Mouse (Mus musculus): ENCODE measurements around the gene Acap1. TPM values are rescaled to one million over a fixed set of nuclear protein-coding genes. Genes with fewer than 3 reads are reported as not detected.

Acap1 gene
- polyA plus RNA-seq (2016; fragmentation: Nextera tagmentation; extraction: Ambion mirVana): 0.50 and 0.73 TPM in 2 replicates

DNA sequence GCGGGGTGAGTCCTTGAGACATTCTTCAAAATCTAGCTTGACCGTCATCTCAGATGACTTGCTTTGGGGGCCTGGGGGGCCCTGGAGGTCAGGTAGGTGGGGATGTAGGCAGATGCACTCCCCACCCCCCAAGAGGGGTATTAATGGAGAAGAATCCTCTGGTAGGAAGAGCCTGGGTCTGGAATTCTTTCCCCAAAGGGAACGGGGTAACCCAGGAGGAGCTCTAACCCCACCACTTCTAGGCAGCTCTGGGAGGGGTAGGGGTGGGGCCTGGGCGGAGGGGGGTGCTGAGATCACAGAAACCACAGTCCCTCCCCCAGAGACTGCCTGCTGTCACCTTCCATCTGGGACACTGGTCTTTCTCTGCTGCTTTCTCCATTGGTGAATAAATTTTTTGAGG, at the start of gene Acap1:
Acap1 (minus strand) TSS at position 249 of the 400 bp plus-strand sequence.
- ATAC-seq (ENCODE audit: low FRiP score, low read depth): no peak
- no peaks in the 10 kb centered on the region for H3K9me3 ChIP-seq
- H3K4me2 ChIP-seq (replicated peaks): no peak within 1 kb of the TSS
- H3K4me1 ChIP-seq: peaks cover 13% of the 10 kb centered on the region
- H3K36me3 ChIP-seq: no peaks in the 10 kb centered on the region
- no peak within 1 kb of the TSS for H3K27ac ChIP-seq (replicated peaks)
- H3K27me3 ChIP-seq: no peaks in the 10 kb centered on the region
- no peak within 1 kb of the TSS for H3K9ac ChIP-seq (replicated peaks)
- 73% methylated on average over 4 of the region's 4 CpGs for WGBS
- H3K4me3 ChIP-seq: no peak within 1 kb of the TSS

GRCm38 (mm10) chr11:69940962-69941361, 45.6 kb upstream of the Acap1 start:
- Histone ChIP-seq H3K27me3 (peaks cover 48% of the 10 kb centered on the region), H3K27ac (replicated peaks) (no peak overlapping the region), H3K4me1 (peaks cover 8% of the 10 kb centered on the region), H3K36me3 (peaks cover 10% of the 10 kb centered on the region; the same call in 1 of the 2 replicates), H3K9ac (replicated peaks) (no peak overlapping the region; the same call in 1 of the 2 replicates), H3K9me3 (no peaks in the 10 kb centered on the region), H3K4me3 (no peak overlapping the region), H3K4me2 (replicated peaks) (no peak overlapping the region)
- 88% methylated on average over 4 of the region's 4 CpGs for whole genome bisulfite sequencing
- ATAC-seq (ENCODE audit: low FRiP score, low read depth): no peak

GRCm38 (mm10) chr11:69939731-69940130, 44.4 kb upstream of the Acap1 start:
- H3K4me1 ChIP-seq: peaks cover 18% of the 10 kb centered on the region
- no peaks in the 10 kb centered on the region for H3K9me3 ChIP-seq
- H3K27ac ChIP-seq (replicated peaks): no peak overlapping the region
- WGBS: 95% methylated on average over 17 of the region's 17 CpGs
- H3K9ac ChIP-seq (replicated peaks): no peak overlapping the region
- no peak for ATAC-seq (ENCODE audit: low FRiP score, low read depth)
- peaks cover 4% of the 10 kb centered on the region; the same call in 1 of the 2 replicates for H3K36me3 ChIP-seq
- no peak overlapping the region for H3K4me3 ChIP-seq
- no peak overlapping the region for H3K4me2 ChIP-seq (replicated peaks)
- peaks cover 60% of the 10 kb centered on the region for H3K27me3 ChIP-seq

GRCm38 (mm10) chr11:69939181-69939580, 43.8 kb upstream of the Acap1 start:
- Histone ChIP-seq H3K4me2 (replicated peaks) (no peak overlapping the region), H3K4me3 (no peak overlapping the region), H3K27me3 (peaks cover 65% of the 10 kb centered on the region), H3K9me3 (no peaks in the 10 kb centered on the region), H3K4me1 (peaks cover 21% of the 10 kb centered on the region), H3K36me3 (no peaks in the 10 kb centered on the region), H3K9ac (replicated peaks) (no peak overlapping the region), H3K27ac (replicated peaks) (no peak overlapping the region)
- ATAC-seq (ENCODE audit: low FRiP score, low read depth): no peak
- 82% methylated on average over 5 of the region's 5 CpGs for WGBS

DNA sequence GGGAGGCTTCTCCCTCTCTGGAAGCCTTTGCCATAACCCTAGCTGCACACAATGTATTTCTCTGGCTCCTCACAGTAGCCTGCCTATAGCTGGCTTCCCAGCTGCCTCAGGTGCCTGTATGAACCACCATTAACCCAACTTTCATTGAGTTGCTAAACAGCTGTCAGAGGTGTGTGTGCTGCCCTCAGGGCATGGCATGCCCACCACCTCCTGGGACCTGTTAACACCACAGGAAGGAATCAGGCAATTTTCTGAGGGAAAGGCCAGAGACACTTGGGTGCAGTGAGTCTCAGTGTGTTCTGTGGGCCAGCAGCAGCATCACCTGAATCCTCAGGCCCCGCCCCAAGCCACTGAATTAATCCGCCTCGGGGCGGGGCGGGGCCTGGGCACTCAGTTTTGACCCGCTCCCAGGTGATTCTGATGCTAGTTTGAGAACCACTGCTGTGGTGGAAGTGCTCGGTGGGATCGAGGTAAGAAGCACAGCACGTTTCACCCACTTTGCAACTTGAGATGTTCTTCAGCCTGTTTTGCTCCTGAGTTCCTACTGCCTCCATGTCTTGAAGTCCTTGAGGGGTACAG, 43.2 kb upstream of the Acap1 start:
- Histone ChIP-seq H3K9ac (replicated peaks) (no peak overlapping the region), H3K9me3 (no peaks in the 10 kb centered on the region), H3K27me3 (peaks cover 69% of the 10 kb centered on the region), H3K4me3 (no peak overlapping the region), H3K4me2 (replicated peaks) (no peak overlapping the region), H3K36me3 (no peaks in the 10 kb centered on the region), H3K27ac (replicated peaks) (no peak overlapping the region), H3K4me1 (peaks cover 21% of the 10 kb centered on the region)
- 28% methylated on average over 9 of the region's 9 CpGs for WGBS
- ATAC-seq (ENCODE audit: low FRiP score, low read depth): no peak

DNA sequence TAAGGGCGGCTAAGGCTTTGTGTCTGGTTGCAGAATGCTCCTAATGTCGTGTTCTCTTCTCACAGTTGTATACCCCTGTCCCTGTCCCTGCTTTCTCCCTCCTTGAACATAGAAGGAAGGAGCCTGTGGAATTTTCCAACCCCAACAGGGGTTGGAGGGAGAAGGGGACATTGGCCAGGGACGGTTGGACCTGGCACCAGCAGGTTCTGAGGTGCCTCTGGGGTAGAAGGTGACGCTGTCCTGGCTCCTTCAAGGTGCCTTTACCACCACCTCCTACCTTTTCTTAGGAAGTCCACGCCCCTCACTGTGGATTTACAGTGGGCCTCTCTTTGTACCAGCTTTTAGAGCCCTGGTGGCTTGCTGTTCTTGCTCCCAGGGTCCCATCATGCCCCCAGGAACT, 42.5 kb upstream of the Acap1 start:
- no peak overlapping the region for H3K4me3 ChIP-seq
- ATAC-seq (ENCODE audit: low FRiP score, low read depth): no peak
- H3K27ac ChIP-seq (replicated peaks): no peak overlapping the region
- peaks cover 21% of the 10 kb centered on the region for H3K4me1 ChIP-seq
- no peaks in the 10 kb centered on the region for H3K9me3 ChIP-seq
- WGBS: 67% methylated on average over 5 of the region's 5 CpGs
- no peaks in the 10 kb centered on the region for H3K36me3 ChIP-seq
- peaks cover 69% of the 10 kb centered on the region for H3K27me3 ChIP-seq
- no peak overlapping the region for H3K4me2 ChIP-seq (replicated peaks)
- H3K9ac ChIP-seq (replicated peaks): 0 out of 2 replicates have a peak overlapping the region, but pooled peaks have one; percentile 11

DNA sequence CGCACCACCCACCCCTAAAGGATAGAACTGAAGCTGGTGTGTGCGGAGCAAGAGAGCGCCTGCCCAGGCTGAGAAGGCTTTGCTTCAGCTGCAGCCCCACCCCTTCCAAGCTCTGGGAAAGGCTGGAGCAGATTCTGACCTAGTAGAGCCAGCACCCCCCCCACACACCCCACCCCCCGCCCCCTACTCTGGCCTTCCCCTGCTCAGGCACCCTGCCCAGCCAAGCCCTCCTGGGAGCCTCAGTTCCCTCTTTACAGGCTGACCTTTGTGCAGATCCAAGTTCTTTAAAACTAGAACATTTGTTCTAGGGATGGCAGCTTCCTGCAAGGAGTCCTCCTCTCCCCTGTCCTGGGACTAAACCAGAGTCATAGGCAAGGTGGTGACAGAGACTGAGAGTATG, 42.0 kb upstream of the Acap1 start:
- Histone ChIP-seq H3K4me1 (peaks cover 21% of the 10 kb centered on the region), H3K36me3 (no peaks in the 10 kb centered on the region), H3K9ac (replicated peaks) (no peak overlapping the region), H3K27ac (replicated peaks) (no peak overlapping the region), H3K4me2 (replicated peaks) (no peak overlapping the region), H3K27me3 (peaks cover 71% of the 10 kb centered on the region), H3K4me3 (no peak overlapping the region), H3K9me3 (no peaks in the 10 kb centered on the region)
- no peak for ATAC-seq (ENCODE audit: low FRiP score, low read depth)
- WGBS: 36% methylated on average over 4 of the region's 4 CpGs

GRCm38 (mm10) chr11:69936714-69937347, 41.5 kb upstream of the Acap1 start:
- H3K4me1 ChIP-seq: peaks cover 21% of the 10 kb centered on the region
- H3K9me3 ChIP-seq: no peaks in the 10 kb centered on the region
- H3K4me3 ChIP-seq: peak overlapping the region; percentile 58

DNA sequence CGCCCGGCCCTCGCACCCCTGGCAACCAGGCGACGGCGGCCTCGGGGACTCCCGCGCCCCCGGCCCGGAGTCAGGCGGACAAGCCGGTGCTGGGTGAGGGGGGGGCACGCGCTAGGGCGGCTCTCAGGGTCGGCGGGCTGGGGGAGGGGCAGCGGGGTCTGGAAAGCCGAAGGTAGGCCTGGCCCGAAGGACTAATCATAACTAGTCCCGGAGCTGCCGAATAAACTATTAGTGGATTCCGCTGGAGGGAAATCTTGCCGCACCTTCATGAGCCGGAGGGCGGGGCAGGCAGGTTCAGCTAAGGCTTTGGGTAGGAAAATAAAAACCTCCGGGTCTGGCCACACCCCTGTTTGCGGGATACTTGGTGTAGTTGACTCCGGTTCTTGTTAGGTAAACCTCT, 40.8 kb upstream of the Acap1 start:
- ATAC-seq (ENCODE audit: low FRiP score, low read depth): no peak; the same call in 1 of the 2 replicates
- Histone ChIP-seq H3K4me3 (peak overlapping the region; percentile 58), H3K36me3 (no peaks in the 10 kb centered on the region), H3K9ac (replicated peaks) (peak overlapping the region; percentile 70), H3K27me3 (peaks cover 71% of the 10 kb centered on the region), H3K4me2 (replicated peaks) (peak overlapping the region; percentile 100), H3K9me3 (no peaks in the 10 kb centered on the region), H3K4me1 (peaks cover 21% of the 10 kb centered on the region), H3K27ac (replicated peaks) (no peak overlapping the region)
- 2% methylated on average over 30 of the region's 30 CpGs for WGBS

More at GRCm38 (mm10) chr11:69936714-69937347, 41.5 kb upstream of the Acap1 start:
- peaks cover 71% of the 10 kb centered on the region for H3K27me3 ChIP-seq
- H3K27ac ChIP-seq (replicated peaks): no peak overlapping the region
- no peaks in the 10 kb centered on the region for H3K36me3 ChIP-seq
- H3K4me2 ChIP-seq (replicated peaks): peak overlapping the region; percentile 100
- ATAC-seq (ENCODE audit: low FRiP score, low read depth): no peak
- peak overlapping the region; percentile 70; the same call in 1 of the 2 replicates for H3K9ac ChIP-seq (replicated peaks)
- 45% methylated on average over 9 of the region's 9 CpGs for WGBS

DNA sequence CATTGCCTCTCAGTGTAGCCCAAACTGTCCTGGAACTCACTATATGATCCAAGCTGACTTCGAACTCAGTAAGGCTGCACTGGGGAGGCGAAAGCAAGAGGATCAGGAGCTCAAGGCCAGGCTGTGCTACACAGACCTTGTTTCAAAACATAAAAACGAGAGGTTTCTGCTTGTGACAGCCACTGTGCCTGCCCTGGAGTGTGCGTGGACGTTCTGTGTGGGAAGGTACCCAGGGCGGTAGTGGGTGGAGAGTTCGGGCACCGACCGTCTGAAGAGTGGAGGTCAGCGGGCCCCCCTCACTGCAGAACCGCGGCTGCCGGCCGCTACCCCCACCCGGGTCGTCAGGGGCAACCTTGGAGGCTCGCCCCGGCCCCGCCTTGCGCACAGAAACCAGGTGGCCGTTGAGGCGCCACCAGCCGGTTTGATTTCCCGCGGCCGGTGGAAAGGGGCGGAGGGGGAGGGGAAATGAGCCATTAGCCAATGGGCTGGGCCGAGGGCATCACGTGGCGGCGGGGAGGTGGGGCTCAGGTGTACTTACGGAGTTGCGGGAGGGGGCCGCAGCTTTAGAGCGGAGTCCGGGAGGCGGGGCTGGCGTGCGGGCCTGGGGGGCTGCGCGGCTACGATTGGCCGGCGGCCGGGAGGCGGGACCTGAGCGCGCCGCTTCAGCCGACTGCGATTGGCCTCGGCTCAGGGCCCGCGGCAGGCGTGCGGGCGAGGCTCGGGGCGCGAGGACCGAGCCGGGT, 40.0 kb upstream of the Acap1 start, which contains the start of gene Ybx2:
Ybx2 (plus strand) TSS at position 660 of the 743 bp plus-strand sequence.
- Histone ChIP-seq H3K4me3 (peak within 1 kb of the TSS; percentile 58), H3K9ac (replicated peaks) (peak within 1 kb of the TSS; percentile 70), H3K27me3 (peaks cover 65% of the 10 kb centered on the region), H3K9me3 (no peaks in the 10 kb centered on the region), H3K4me1 (peaks cover 21% of the 10 kb centered on the region), H3K36me3 (no peaks in the 10 kb centered on the region), H3K4me2 (replicated peaks) (peak within 1 kb of the TSS; percentile 100), H3K27ac (replicated peaks) (no peak within 1 kb of the TSS; the same call in 1 of the 2 replicates)
- WGBS: 1% methylated on average over 60 of the region's 62 CpGs
- peak; percentile 92 for ATAC-seq (ENCODE audit: low FRiP score, low read depth)

- no peak for ATAC-seq (ENCODE audit: low FRiP score, low read depth)
- Histone ChIP-seq H3K27me3 (peaks cover 61% of the 10 kb centered on the region), H3K4me3 (no peak overlapping the region), H3K9me3 (no peaks in the 10 kb centered on the region), H3K27ac (replicated peaks) (no peak overlapping the region), H3K4me1 (peaks cover 21% of the 10 kb centered on the region), H3K36me3 (no peaks in the 10 kb centered on the region), H3K9ac (replicated peaks) (no peak overlapping the region), H3K4me2 (replicated peaks) (peak overlapping the region; percentile 100)
- WGBS: 24% methylated on average over 6 of the region's 6 CpGs
Observed at GRCm38 (mm10) chr11:69934681-69935080, 39.3 kb upstream of the Acap1 start.

DNA sequence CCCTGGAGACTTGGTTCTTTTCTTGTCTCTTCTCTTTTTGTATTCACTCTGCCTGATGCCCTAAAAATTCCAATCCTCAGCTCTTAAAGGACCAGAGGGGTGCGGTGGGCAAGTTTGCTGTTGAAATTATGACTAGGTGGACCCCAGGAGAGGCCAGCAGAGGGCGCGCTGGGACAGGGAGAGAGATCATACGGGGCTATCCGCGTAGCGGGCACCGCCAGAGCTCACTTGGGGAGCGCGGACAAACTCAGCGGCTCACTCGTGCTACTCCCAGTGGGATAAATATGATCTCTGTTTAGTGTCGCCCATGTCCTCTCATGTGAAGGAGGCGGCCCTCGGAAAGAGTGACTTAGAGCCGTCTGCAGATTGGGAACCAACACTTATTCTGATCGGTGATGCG, 38.8 kb upstream of the Acap1 start:
- Histone ChIP-seq H3K9me3 (no peaks in the 10 kb centered on the region), H3K4me3 (peak overlapping the region; percentile 17; the same call in 1 of the 2 replicates), H3K4me1 (peaks cover 21% of the 10 kb centered on the region), H3K36me3 (no peaks in the 10 kb centered on the region), H3K9ac (replicated peaks) (no peak overlapping the region), H3K4me2 (replicated peaks) (peak overlapping the region; percentile 37), H3K27me3 (peaks cover 56% of the 10 kb centered on the region), H3K27ac (replicated peaks) (no peak overlapping the region)
- WGBS: 2% methylated on average over 18 of the region's 18 CpGs
- ATAC-seq (ENCODE audit: low FRiP score, low read depth): peak; percentile 38; the same call in 1 of the 2 replicates

Data from midbrain, embryonic 12.5 days (tissue).